Mouse (Mus musculus) myocyte (in vitro differentiated cells): Measurements from ENCODE around the gene Fcgr4. TPM values are rescaled to one million over a fixed set of nuclear protein-coding genes. Genes with fewer than 3 reads are reported as not detected.

ENCODE experiments used
- H3K27me3 ChIP-seq: one replicate; pipeline ENCODE4 v1.6.1; 2011; ENCODE audit not compliant: control insufficient read depth, insufficient read depth, insufficient read length
- H3K36me3 ChIP-seq: one replicate; pipeline ENCODE4 v1.6.1; 2011; ENCODE audit not compliant: control insufficient read depth, insufficient read depth
- H3K4me2 ChIP-seq: one replicate; pipeline ENCODE4 v1.6.1; 2011; ENCODE audit warnings: low read depth, control low read depth
- H3K4me3 ChIP-seq: one replicate; pipeline ENCODE4 v1.5.1; 2011; ENCODE audit warnings: mild to moderate bottlenecking, control low read depth, moderate library complexity
- H3K79me2 ChIP-seq: one replicate; pipeline ENCODE4 v1.6.1; 2011; ENCODE audit not compliant: control insufficient read depth, insufficient read depth
- H3ac ChIP-seq: one replicate; pipeline ENCODE4 v1.6.1; 2011; ENCODE audit not compliant: control insufficient read depth, insufficient read length
- CEBPB ChIP-seq: IDR thresholded peaks from 2 replicates; pipeline ENCODE4 v1.6.1; 2011; ENCODE audit warnings: mild to moderate bottlenecking, moderate library complexity; ENCODE audit not compliant: poor library complexity, insufficient read depth, severe bottlenecking
- E2F4 ChIP-seq: IDR thresholded peaks from one replicate; pipeline ENCODE4 v1.6.1; 2011; ENCODE audit warnings: mild to moderate bottlenecking, control low read depth, moderate library complexity; ENCODE audit not compliant: insufficient read depth
- MAX ChIP-seq: IDR thresholded peaks from one replicate; pipeline ENCODE4 v1.6.1; 2011; ENCODE audit warnings: low read depth, mild to moderate bottlenecking, control low read depth
- MYOD1 ChIP-seq, 3 experiments: IDR thresholded peaks; one replicate each; pipeline ENCODE4 v1.6.1; 2011; ENCODE audit warnings: control low read depth in 2 of 3, low read depth in 2 of 3, mild to moderate bottlenecking in 2 of 3, moderate library complexity in 1 of 3; ENCODE audit not compliant: insufficient read length in 2 of 3, control insufficient read depth in 1 of 3
- MYOG ChIP-seq, 3 experiments: IDR thresholded peaks; one replicate each; pipeline ENCODE4 v1.6.1; 2011; ENCODE audit warnings: control low read depth in 2 of 3, low read depth in 2 of 3, mild to moderate bottlenecking in 2 of 3; ENCODE audit not compliant: insufficient read length in 2 of 3, control insufficient read depth in 1 of 3, insufficient read depth in 1 of 3
- POLR2A ChIP-seq: IDR thresholded peaks from one replicate; pipeline ENCODE4 v1.6.1; 2011; ENCODE audit warnings: low read depth, mild to moderate bottlenecking, control low read depth, moderate library complexity; ENCODE audit not compliant: insufficient read length
- POLR2AphosphoS2 ChIP-seq: IDR thresholded peaks from one replicate; pipeline ENCODE4 v1.6.1; 2011; ENCODE audit warnings: low read depth, control low read depth; ENCODE audit not compliant: insufficient read length
- REST ChIP-seq: IDR thresholded peaks from one replicate; pipeline ENCODE4 v1.6.1; 2011; ENCODE audit warnings: mild to moderate bottlenecking, control low read depth, moderate library complexity; ENCODE audit not compliant: insufficient read depth, insufficient read length
- SRF ChIP-seq: IDR thresholded peaks from one replicate; pipeline ENCODE4 v1.6.1; 2011; ENCODE audit warnings: low read depth; ENCODE audit not compliant: control insufficient read depth, insufficient read length
- TCF12 ChIP-seq: IDR thresholded peaks from one replicate; pipeline ENCODE4 v1.6.1; 2011; ENCODE audit warnings: mild to moderate bottlenecking, control low read depth; ENCODE audit not compliant: poor library complexity, insufficient read depth, severe bottlenecking
- TCF3 ChIP-seq: IDR thresholded peaks from one replicate; pipeline ENCODE4 v1.6.1; 2011; ENCODE audit warnings: low read depth, control low read depth; ENCODE audit not compliant: insufficient read length
- USF1 ChIP-seq: IDR thresholded peaks from one replicate; pipeline ENCODE4 v1.6.1; 2011; ENCODE audit warnings: low read depth, mild to moderate bottlenecking, control low read depth, moderate library complexity
- polyA plus RNA-seq: library from polyadenylated mRNA; unstranded; fragments of >200 nt; fragmentation: generic; extraction: Trizol; gene quantifications from one replicate; pipeline ENCODE4 v1.2.1, GENCODE M21; 2012; ENCODE audit warnings: missing spikeins

Gene Fcgr4
- polyA plus RNA-seq, 1 experiment = 2.1 TPM

GRCm38 (mm10) chr1:170985861-170986260 is 32.9 kb upstream of the Fcgr4 start:
- no peaks in the 10 kb centered on the region for H3K36me3 ChIP-seq

GRCm38 (mm10) chr1:170989656-170990055 is 29.1 kb upstream of the Fcgr4 start:
- no peak for TF ChIP-seq USF1
- H3K79me2 ChIP-seq = no peaks in the 10 kb centered on the region
- H3K4me2 ChIP-seq = no peak overlapping the region
- H3ac ChIP-seq = no peak overlapping the region
- H3K4me3 ChIP-seq = no peak overlapping the region
- no peaks in the 10 kb centered on the region for H3K36me3 ChIP-seq
- H3K27me3 ChIP-seq = no peaks in the 10 kb centered on the region

More at GRCm38 (mm10) chr1:170985861-170986260, 32.9 kb upstream of the Fcgr4 start:
- no peak overlapping the region for H3ac ChIP-seq
- H3K27me3 ChIP-seq = no peaks in the 10 kb centered on the region
- H3K4me2 ChIP-seq = no peak overlapping the region
- H3K79me2 ChIP-seq = no peaks in the 10 kb centered on the region
- no peak overlapping the region for H3K4me3 ChIP-seq
- TF ChIP-seq POLR2AphosphoS2 (no peak), TCF3 (no peak), POLR2A (no peak), TCF12 (no peak)

GRCm38 (mm10) chr1:170992550-170992949 is 26.2 kb upstream of the Fcgr4 start:
- Histone ChIP-seq H3K4me3 (no peak overlapping the region), H3K79me2 (no peaks in the 10 kb centered on the region), H3ac (no peak overlapping the region), H3K36me3 (no peaks in the 10 kb centered on the region), H3K4me2 (no peak overlapping the region), H3K27me3 (no peaks in the 10 kb centered on the region)
- TF ChIP-seq MYOG (IDR thresholded peaks at IDR 0.05; ENCODE audit: control insufficient read depth in 1 of 3, insufficient read depth in 1 of 3, insufficient read length in 2 of 3, low read depth in 2 of 3) = no peak
- TF ChIP-seq TCF12 = no peak
- TF ChIP-seq POLR2A = no peak
- no peak for TF ChIP-seq USF1
- TF ChIP-seq MYOD1 (IDR thresholded peaks at IDR 0.05; ENCODE audit: control insufficient read depth in 1 of 3, insufficient read length in 2 of 3, low read depth in 2 of 3) = no peak
- TF ChIP-seq REST = no peak
- no peak for TF ChIP-seq E2F4
- TF ChIP-seq MAX = no peak
- no peak for TF ChIP-seq SRF
- no peak for TF ChIP-seq CEBPB
- no peak for TF ChIP-seq TCF3
- no peak for TF ChIP-seq POLR2AphosphoS2

GRCm38 (mm10) chr1:170996034-170996433 is 22.7 kb upstream of the Fcgr4 start:
- TF ChIP-seq CEBPB (no peak), MAX (no peak), POLR2A (no peak), TCF3 (no peak), USF1 (no peak), MYOG (IDR thresholded peaks at IDR 0.05; ENCODE audit: control insufficient read depth in 1 of 3, insufficient read depth in 1 of 3, insufficient read length in 2 of 3, low read depth in 2 of 3) (no peak), MYOD1 (IDR thresholded peaks at IDR 0.05; ENCODE audit: control insufficient read depth in 1 of 3, insufficient read length in 2 of 3, low read depth in 2 of 3) (no peak), POLR2AphosphoS2 (no peak), REST (no peak), E2F4 (no peak), TCF12 (no peak), SRF (no peak)
- H3K36me3 ChIP-seq = no peaks in the 10 kb centered on the region
- no peak overlapping the region for H3K4me3 ChIP-seq
- no peaks in the 10 kb centered on the region for H3K79me2 ChIP-seq
- H3K27me3 ChIP-seq = no peaks in the 10 kb centered on the region
- H3K4me2 ChIP-seq = no peak overlapping the region
- no peak overlapping the region for H3ac ChIP-seq

- Histone ChIP-seq H3K4me3 (no peak overlapping the region), H3K36me3 (no peaks in the 10 kb centered on the region), H3K4me2 (no peak overlapping the region), H3ac (no peak overlapping the region), H3K79me2 (no peaks in the 10 kb centered on the region), H3K27me3 (no peaks in the 10 kb centered on the region)
- no peak for TF ChIP-seq MYOD1 (IDR thresholded peaks at IDR 0.05; ENCODE audit: control insufficient read depth in 1 of 3, insufficient read length in 2 of 3, low read depth in 2 of 3)
- no peak for TF ChIP-seq POLR2A
- TF ChIP-seq TCF3 = no peak
- TF ChIP-seq E2F4 = no peak
- no peak for TF ChIP-seq POLR2AphosphoS2
- no peak for TF ChIP-seq SRF
- TF ChIP-seq REST = no peak
- no peak for TF ChIP-seq MAX
- no peak for TF ChIP-seq USF1
- TF ChIP-seq TCF12 = no peak
- no peak for TF ChIP-seq CEBPB
These were observed 22.0 kb upstream of the Fcgr4 start for GRCm38 (mm10) chr1:170996753-170997152.
